Mouse (Mus musculus) midbrain, embryonic 14.5 days (tissue): ENCODE measurements around the gene 4930447C04Rik. TPM values are rescaled to one million over a fixed set of nuclear protein-coding genes. Genes with fewer than 3 reads are reported as not detected.

Experiments
- ATAC-seq: fragments of 200-750 bp; cut with Nextera tagmentation; 2 replicates; pipeline ENCODE4 v1.8.0; 2017; ENCODE audit warnings: moderate number of reproducible peaks, moderate library complexity; ENCODE audit not compliant: low FRiP score, low TSS enrichment
- DNase-seq: peaks from one replicate; pipeline ENCODE4 v3.0.0-alpha.2; 2015
- H3K27ac ChIP-seq: fragments of 300-500 bp; sonication (generic); replicated peaks from 2 replicates; pipeline ENCODE4 v1.5.1; 2014; ENCODE audit warnings: mild to moderate bottlenecking, low read depth, low read length, moderate library complexity
- H3K27me3 ChIP-seq: fragments of 300-500 bp; sonication (generic); 2 replicates; pipeline ENCODE4 v1.6.1; 2014; ENCODE audit warnings: low read length, control low read depth, mixed read lengths; ENCODE audit not compliant: control insufficient read depth, insufficient read depth
- H3K36me3 ChIP-seq: fragments of 300-500 bp; sonication (generic); 2 replicates; pipeline ENCODE4 v1.6.1; 2014; ENCODE audit warnings: low read length, control low read depth; ENCODE audit not compliant: control insufficient read depth, insufficient read depth
- H3K4me1 ChIP-seq: fragments of 300-500 bp; sonication (generic); 2 replicates; pipeline ENCODE4 v1.6.1; 2014; ENCODE audit warnings: mild to moderate bottlenecking, antibody characterized with exemption, low read length, control low read depth; ENCODE audit not compliant: control insufficient read depth, insufficient read depth
- H3K4me2 ChIP-seq: fragments of 300-500 bp; sonication (generic); 2 replicates; pipeline ENCODE4 v1.6.1; 2014; ENCODE audit warnings: mild to moderate bottlenecking, low read length, moderate library complexity
- H3K4me3 ChIP-seq: fragments of 300-500 bp; sonication (generic); replicated peaks from 2 replicates; pipeline ENCODE4 v1.5.1; 2014; ENCODE audit warnings: low read depth, low read length
- H3K9ac ChIP-seq: fragments of 300-500 bp; sonication (generic); replicated peaks from 2 replicates; pipeline ENCODE4 v1.6.1; 2014; ENCODE audit warnings: mild to moderate bottlenecking, low read length, moderate library complexity
- H3K9me3 ChIP-seq: fragments of 300-500 bp; sonication (generic); 2 replicates; pipeline ENCODE4 v1.6.1; 2016; ENCODE audit warnings: low read length, control low read depth, mixed read lengths; ENCODE audit not compliant: control insufficient read depth
- WGBS: fragments of 180-500 bp; shearing (Covaris S2); extraction: QIAGEN DNeasy Blood & Tissue Kit; methylation state at CpG from one replicate; pipeline ENCODE4 v1.1.7; 2014; 5-methylcytosine and 5-hydroxymethylcytosine counted together
- polyA plus RNA-seq: library from polyadenylated mRNA; unstranded; fragments of >200 nt; fragmentation: Nextera tagmentation; extraction: Ambion mirVana; gene quantifications from 2 replicates; pipeline ENCODE4 v1.2.1, GENCODE M21; 2014

4930447C04Rik gene
- polyA plus RNA-seq, 1 experiment from 2014 or later, result 3.0 TPM

DNA sequence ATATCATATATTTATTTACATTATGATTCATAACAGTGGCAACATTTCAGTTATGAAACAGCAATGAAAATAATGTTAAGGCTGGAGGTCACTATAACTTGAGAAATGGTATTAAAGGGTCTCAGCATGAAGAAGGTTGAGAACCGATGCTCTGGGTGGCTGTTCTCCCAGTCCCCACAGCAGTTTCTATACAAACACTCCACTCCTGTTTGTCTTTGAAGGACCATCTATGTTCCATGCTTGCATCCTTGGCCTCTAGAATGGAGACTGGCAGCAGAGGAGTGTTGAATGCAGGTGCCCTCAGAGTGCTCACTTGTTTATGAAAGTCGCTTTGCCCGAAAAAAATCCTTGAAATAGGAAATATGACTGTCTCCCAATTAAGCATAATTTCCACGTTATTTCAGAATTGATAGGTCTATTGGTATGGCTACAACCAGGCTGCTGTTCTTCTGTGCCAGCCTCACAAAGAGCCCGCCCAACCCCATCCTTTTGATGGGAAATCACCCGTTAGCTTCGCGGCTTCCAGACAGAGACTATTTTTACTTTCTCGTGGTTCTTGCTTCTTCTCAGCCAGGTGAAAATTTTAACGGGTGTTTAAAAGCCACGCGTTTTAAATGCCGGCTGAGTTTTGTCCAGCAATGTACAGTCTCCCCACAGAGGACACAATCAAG is 87.0 kb downstream of the 4930447C04Rik start:
- 13% methylated on average over 13 of the region's 13 CpGs for WGBS
- no peak for DNase-seq

GRCm38 (mm10) chr12:72852264-72852663 is 88.3 kb downstream of the 4930447C04Rik start:
- H3K4me1 ChIP-seq, result no peaks in the 10 kb centered on the region; the same call in 1 of the 2 replicates
- no peak overlapping the region for H3K4me2 ChIP-seq
- H3K4me3 ChIP-seq, result no peak overlapping the region
- H3K9me3 ChIP-seq, result no peaks in the 10 kb centered on the region
- WGBS, result 16% methylated on average over 6 of the region's 6 CpGs
- H3K27ac ChIP-seq, result no peak overlapping the region
- H3K9ac ChIP-seq, result no peak overlapping the region
- peaks cover 93% of the 10 kb centered on the region for H3K27me3 ChIP-seq
- ATAC-seq (no peak), DNase-seq (no peak)
- H3K36me3 ChIP-seq, result no peaks in the 10 kb centered on the region

More for the DNA sequence above, 87.0 kb downstream of the 4930447C04Rik start:
- Histone ChIP-seq H3K27me3 (peaks cover 88% of the 10 kb centered on the region), H3K4me1 (no peaks in the 10 kb centered on the region; the same call in 1 of the 2 replicates), H3K36me3 (no peaks in the 10 kb centered on the region), H3K9me3 (no peaks in the 10 kb centered on the region), H3K4me2 (no peak overlapping the region), H3K9ac (no peak overlapping the region), H3K27ac (no peak overlapping the region), H3K4me3 (no peak overlapping the region)
- no peak for ATAC-seq

- Histone ChIP-seq H3K9me3 (no peaks in the 10 kb centered on the region), H3K9ac (no peak overlapping the region), H3K4me1 (no peaks in the 10 kb centered on the region; the same call in 1 of the 2 replicates), H3K36me3 (no peaks in the 10 kb centered on the region), H3K4me3 (no peak overlapping the region), H3K27ac (no peak overlapping the region), H3K27me3 (peaks cover 91% of the 10 kb centered on the region), H3K4me2 (no peak overlapping the region)
- ATAC-seq (no peak), DNase-seq (no peak)
- 62% methylated on average over 9 of the region's 9 CpGs for WGBS
These were observed 90.4 kb downstream of the 4930447C04Rik start for GRCm38 (mm10) chr12:72850146-72850545.

DNA sequence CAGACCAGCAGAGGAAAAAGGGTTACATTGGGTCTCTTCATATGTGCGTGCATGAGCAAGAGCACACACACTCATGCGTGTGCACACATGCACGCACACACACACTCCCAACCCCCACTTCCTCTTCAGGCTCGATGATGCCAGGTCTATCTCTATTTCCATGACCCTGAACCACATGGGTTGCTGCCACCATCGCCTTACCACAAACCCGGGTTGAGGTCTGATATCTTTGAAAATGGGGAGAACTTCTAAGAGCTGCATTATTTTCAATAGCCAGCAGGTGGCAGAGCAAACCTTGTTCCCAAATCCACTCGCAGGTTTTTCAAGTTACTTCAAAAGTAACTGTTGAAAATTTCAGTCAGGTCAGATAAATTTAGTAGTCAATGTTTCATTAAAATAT is 92.8 kb downstream of the 4930447C04Rik start:
- DNase-seq, result peak; percentile 85
- 22% methylated on average over 7 of the region's 7 CpGs for WGBS
- Histone ChIP-seq H3K27me3 (peaks cover 77% of the 10 kb centered on the region), H3K4me1 (no peaks in the 10 kb centered on the region), H3K27ac (no peak overlapping the region), H3K9ac (no peak overlapping the region), H3K4me3 (no peak overlapping the region), H3K4me2 (no peak overlapping the region), H3K36me3 (no peaks in the 10 kb centered on the region), H3K9me3 (no peaks in the 10 kb centered on the region)
- ATAC-seq, result no peak; the same call in 1 of the 2 replicates

- 24% methylated on average over 10 of the region's 10 CpGs for WGBS
- Histone ChIP-seq H3K9ac (no peak overlapping the region), H3K27me3 (peaks cover 65% of the 10 kb centered on the region), H3K9me3 (no peaks in the 10 kb centered on the region), H3K36me3 (no peaks in the 10 kb centered on the region), H3K4me1 (no peaks in the 10 kb centered on the region), H3K27ac (no peak overlapping the region), H3K4me3 (no peak overlapping the region), H3K4me2 (no peak overlapping the region)
- ATAC-seq (no peak), DNase-seq (no peak)
These were observed 94.6 kb downstream of the 4930447C04Rik start for GRCm38 (mm10) chr12:72845946-72846345.

- Histone ChIP-seq H3K9ac (peak overlapping the region; percentile 34), H3K4me3 (0 out of 2 replicates have a peak overlapping the region, but pooled peaks have one; percentile 18), H3K27ac (no peak overlapping the region)
These were observed 96.5 kb downstream of the 4930447C04Rik start for GRCm38 (mm10) chr12:72843973-72844620.

GRCm38 (mm10) chr12:72843555-72843954 is 97.0 kb downstream of the 4930447C04Rik start:
- H3K4me3 ChIP-seq, result no peak overlapping the region
- no peak overlapping the region for H3K27ac ChIP-seq
- DNase-seq (no peak), ATAC-seq (no peak)
- no peaks in the 10 kb centered on the region for H3K36me3 ChIP-seq
- H3K9me3 ChIP-seq, result no peaks in the 10 kb centered on the region
- H3K27me3 ChIP-seq, result peaks cover 41% of the 10 kb centered on the region
- H3K4me1 ChIP-seq, result no peaks in the 10 kb centered on the region
- peak overlapping the region; percentile 43 for H3K4me2 ChIP-seq
- 81% methylated on average over 4 of the region's 4 CpGs for WGBS
- no peak overlapping the region for H3K9ac ChIP-seq

More at GRCm38 (mm10) chr12:72843973-72844620, 96.5 kb downstream of the 4930447C04Rik start:
- WGBS, result 22% methylated on average over 12 of the region's 12 CpGs
- no peaks in the 10 kb centered on the region for H3K9me3 ChIP-seq
- H3K36me3 ChIP-seq, result no peaks in the 10 kb centered on the region
- DNase-seq, result peak; percentile 65
- H3K4me2 ChIP-seq, result peak overlapping the region; percentile 43
- peaks cover 47% of the 10 kb centered on the region for H3K27me3 ChIP-seq
- ATAC-seq, result peak; percentile 62; the same call in 1 of the 2 replicates
- no peaks in the 10 kb centered on the region for H3K4me1 ChIP-seq

DNA sequence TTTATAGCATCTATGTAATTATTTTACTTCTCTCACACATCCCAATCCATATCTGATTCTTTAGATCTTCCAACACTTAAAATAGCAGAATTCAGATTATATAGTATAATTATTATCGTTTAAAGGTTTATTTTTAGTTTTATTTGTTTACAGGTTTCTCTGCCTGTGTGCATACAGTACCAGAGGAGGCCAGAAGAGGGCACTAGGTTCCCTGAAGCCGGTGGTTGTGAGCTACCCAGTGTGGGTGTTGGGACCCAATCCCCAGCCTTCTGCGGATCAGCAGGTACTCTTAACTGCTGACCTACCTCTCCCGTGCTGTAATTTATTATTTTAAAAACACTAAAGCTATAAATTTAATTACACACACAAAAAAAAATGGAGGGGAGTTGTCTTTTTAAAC is 97.4 kb downstream of the 4930447C04Rik start:
- Histone ChIP-seq H3K4me3 (no peak overlapping the region), H3K27me3 (peaks cover 37% of the 10 kb centered on the region), H3K4me2 (no peak overlapping the region), H3K27ac (no peak overlapping the region), H3K9ac (no peak overlapping the region), H3K4me1 (no peaks in the 10 kb centered on the region), H3K9me3 (no peaks in the 10 kb centered on the region), H3K36me3 (no peaks in the 10 kb centered on the region)
- ATAC-seq (no peak), DNase-seq (no peak)
- WGBS, result 93% methylated on average over 4 of the region's 4 CpGs

GRCm38 (mm10) chr12:72841500-72841899 is 99.1 kb downstream of the 4930447C04Rik start:
- Histone ChIP-seq H3K27me3 (peaks cover 25% of the 10 kb centered on the region), H3K36me3 (no peaks in the 10 kb centered on the region), H3K27ac (no peak overlapping the region), H3K4me2 (no peak overlapping the region), H3K4me3 (no peak overlapping the region), H3K9me3 (no peaks in the 10 kb centered on the region), H3K4me1 (no peaks in the 10 kb centered on the region), H3K9ac (no peak overlapping the region)
- WGBS, result 100% methylated on average over 1 of the region's 1 CpGs
- DNase-seq (no peak), ATAC-seq (no peak)
